Comparison of ENCODE assay signal across 8 mouse cellular contexts in the genomic region with DNA sequence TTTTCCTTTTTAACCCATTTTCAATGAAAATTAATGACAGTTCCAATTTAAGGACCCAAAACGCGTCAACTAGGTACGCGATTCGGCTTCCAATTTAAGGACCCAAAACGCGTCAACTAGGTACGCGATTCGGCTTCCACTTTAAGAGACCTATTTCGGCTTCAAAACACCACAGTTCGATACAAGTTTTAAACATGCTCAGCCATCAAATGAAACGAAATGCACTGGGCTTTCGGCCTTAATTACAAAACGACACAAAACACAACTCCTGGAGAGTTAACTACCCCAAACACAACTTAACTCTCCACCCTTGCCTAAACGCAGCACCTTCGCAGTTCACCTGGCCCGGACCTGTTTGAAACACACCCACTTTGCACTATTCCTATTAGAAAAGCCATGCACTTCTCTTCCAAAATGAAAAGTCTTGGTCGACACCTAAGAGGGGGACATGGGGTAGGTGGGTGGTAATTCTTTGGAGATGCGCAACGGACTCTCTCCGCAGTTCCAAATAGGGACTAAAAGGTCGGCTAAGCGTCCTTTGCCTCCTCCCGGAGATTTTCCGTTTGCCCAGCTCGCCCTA. TPM values are rescaled to one million over a fixed set of nuclear protein-coding genes. Genes with fewer than 3 reads are reported as not detected.
DNase-seq lines count a peak whose midpoint lies in the region; ATAC-seq and TF ChIP-seq lines count a peak whose summit lies in the region.

No protein-coding gene starts in this region.

- TF ChIP-seq EP300 in ES-Bruce4 (IDR thresholded peaks at IDR 0.05; ENCODE audit: insufficient read depth, low read depth, low read length), result no peak

- peaks cover 4% of the 10 kb centered on the region for H3K36me3 ChIP-seq in heart, embryonic 15.5 days
- peaks cover 9% of the 10 kb centered on the region for H3K36me3 ChIP-seq in ES-Bruce4 (ENCODE audit: control insufficient read depth, insufficient read depth, low read length, poor library complexity, severe bottlenecking)
- peaks cover 7% of the 10 kb centered on the region for H3K36me3 ChIP-seq in forebrain, embryonic 14.5 days (ENCODE audit: control insufficient read depth, insufficient read depth, low read length)
- H3K36me3 ChIP-seq in liver, embryonic 15.5 days (replicated peaks), result peaks cover 7% of the 10 kb centered on the region

- H3K27me3 ChIP-seq in heart, embryonic 15.5 days, result no peaks in the 10 kb centered on the region
- H3K27me3 ChIP-seq in ES-Bruce4 (ENCODE audit: control insufficient read depth, insufficient read depth, low read length, poor library complexity, severe bottlenecking), result no peaks in the 10 kb centered on the region
- H3K27me3 ChIP-seq in forebrain, embryonic 14.5 days (replicated peaks; ENCODE audit: control insufficient read depth, insufficient read depth, low read length), result no peaks in the 10 kb centered on the region
- H3K27me3 ChIP-seq in liver, embryonic 15.5 days, result no peaks in the 10 kb centered on the region

- no peak for DNase-seq in heart, postnatal 10 days
- peak; percentile 35 for DNase-seq in forebrain, embryonic 14.5 days (ENCODE audit: low spot score)
- DNase-seq in yolk sac, embryonic 10.5 days (ENCODE audit: low spot score), result no peak
- no peak for DNase-seq in urinary bladder, adult 18-20 months (ENCODE audit: low spot score in 2 of 2)
- DNase-seq in adrenal gland, adult 2 months, result no peak

- H3K4me1 ChIP-seq in heart, embryonic 15.5 days (replicated peaks), result peaks cover 26% of the 10 kb centered on the region
- peaks cover 2% of the 10 kb centered on the region for H3K4me1 ChIP-seq in ES-Bruce4 (ENCODE audit: control insufficient read depth, insufficient read depth, low read length)
- H3K4me1 ChIP-seq in forebrain, embryonic 14.5 days (ENCODE audit: control insufficient read depth, insufficient read depth, low read length), result peaks cover 48% of the 10 kb centered on the region
- peaks cover 40% of the 10 kb centered on the region for H3K4me1 ChIP-seq in liver, embryonic 15.5 days (replicated peaks)

- peak overlapping the region; percentile 100 for H3K27ac ChIP-seq in heart, embryonic 15.5 days
- H3K27ac ChIP-seq in ES-Bruce4 (ENCODE audit: insufficient read depth, low read length), result no peak overlapping the region
- peak overlapping the region; percentile 100 for H3K27ac ChIP-seq in forebrain, embryonic 14.5 days (ENCODE audit: low read depth, low read length)
- H3K27ac ChIP-seq in liver, embryonic 15.5 days (replicated peaks), result peak overlapping the region; percentile 97

- WGBS in heart, embryonic 15.5 days, result under 1% methylated on average over 27 of the region's 27 CpGs
- under 1% methylated on average over 27 of the region's 27 CpGs for WGBS in forebrain, embryonic 14.5 days
- WGBS in liver, embryonic 15.5 days (ENCODE audit: insufficient replicate concordance), result under 1% methylated on average over 27 of the region's 27 CpGs

- ATAC-seq in heart, embryonic 15.5 days (replicated peaks; ENCODE audit: insufficient number of reproducible peaks, insufficient read depth, low FRiP score, low read depth), result no peak
- no peak for ATAC-seq in forebrain, embryonic 14.5 days
- no peak for ATAC-seq in liver, embryonic 15.5 days (ENCODE audit: insufficient read depth)

- H3K4me3 ChIP-seq in heart, embryonic 15.5 days, result peak overlapping the region; percentile 89
- peak overlapping the region; percentile 83 for H3K4me3 ChIP-seq in ES-Bruce4 (ENCODE audit: low read depth, low read length)
- peak overlapping the region; percentile 95 for H3K4me3 ChIP-seq in forebrain, embryonic 14.5 days (ENCODE audit: low read depth, low read length)
- H3K4me3 ChIP-seq in liver, embryonic 15.5 days (replicated peaks), result peak overlapping the region; percentile 97

- H3K9me3 ChIP-seq in heart, embryonic 15.5 days (replicated peaks), result no peaks in the 10 kb centered on the region
- no peaks in the 10 kb centered on the region for H3K9me3 ChIP-seq in ES-Bruce4 (replicated peaks; ENCODE audit: control insufficient read depth, insufficient read depth, low read length, poor library complexity, severe bottlenecking)
- no peaks in the 10 kb centered on the region for H3K9me3 ChIP-seq in forebrain, embryonic 14.5 days (replicated peaks; ENCODE audit: control insufficient read depth, low read length)
- no peaks in the 10 kb centered on the region for H3K9me3 ChIP-seq in liver, embryonic 15.5 days (replicated peaks)

- TF ChIP-seq POLR2A in ES-Bruce4 (IDR thresholded peaks at IDR 0.05; ENCODE audit: insufficient read depth, low read length), result no peak

- H3K4me2 ChIP-seq in heart, embryonic 15.5 days, result peak overlapping the region; percentile 78
- H3K4me2 ChIP-seq in forebrain, embryonic 14.5 days (ENCODE audit: low read length), result peak overlapping the region; percentile 86
- peak overlapping the region; percentile 93 for H3K4me2 ChIP-seq in liver, embryonic 15.5 days

- intact Hi-C loops in heart, postnatal 10 days (cut with DNase I), result loop anchor here (10.0 kb wide), 1 partner anchor 222 kb away; a partner anchor contains a TSS

- peak overlapping the region; percentile 95 for H3K9ac ChIP-seq in heart, embryonic 15.5 days
- H3K9ac ChIP-seq in ES-Bruce4 (ENCODE audit: low read depth, poor library complexity, severe bottlenecking), result peak overlapping the region; percentile 99
- H3K9ac ChIP-seq in forebrain, embryonic 14.5 days (ENCODE audit: low read length), result peak overlapping the region; percentile 100
- H3K9ac ChIP-seq in liver, embryonic 15.5 days, result peak overlapping the region; percentile 97

- TF ChIP-seq CTCF in ES-Bruce4 (IDR thresholded peaks at IDR 0.05; ENCODE audit: low read depth, low read length), result no peak

RNA-seq across cellular contexts. Expression of a gene that starts 1.4 kb away (rescaled TPM):
- 58.1 and 64.8 TPM in 2 replicates for polyA plus RNA-seq in heart, embryonic 15.5 days (2015; fragmentation: Nextera tagmentation; extraction: Ambion mirVana)
- 10 to 100 TPM; 31.1 to 32.6 TPM for total RNA-seq in heart, postnatal 10 days (2021)
- polyA plus RNA-seq in ES-Bruce4 (2011; ENCODE audit: insufficient read depth, insufficient read length, low read depth, missing spikeins), result 121 and 135 TPM in 2 replicates
- polyA plus RNA-seq in forebrain, embryonic 14.5 days (2014; fragmentation: Nextera tagmentation; extraction: Ambion mirVana), result 81.2 and 90.8 TPM in 2 replicates
- 21.0 and 21.7 TPM in 2 replicates for polyA plus RNA-seq in liver, embryonic 15.5 days (2015; fragmentation: Nextera tagmentation; extraction: Ambion mirVana)
- total RNA-seq in adrenal gland, adult 2 months (2021), result 10 to 100 TPM; 40.3 to 42.4 TPM
- polyA plus RNA-seq in adrenal gland, adult 2 months (2012; rRNA removed), result 2.4 and 3.7 TPM in 2 replicates

RNA-seq across cellular contexts. Expression of a gene that starts 1.5 kb away (rescaled TPM):
- 0.42 and 0.87 TPM in 2 replicates for polyA plus RNA-seq in heart, embryonic 15.5 days (2015; fragmentation: Nextera tagmentation; extraction: Ambion mirVana)
- 1 to 10 TPM; 2.7 to 2.9 TPM for total RNA-seq in heart, postnatal 10 days (2021)
- polyA plus RNA-seq in ES-Bruce4 (2011; ENCODE audit: insufficient read depth, insufficient read length, low read depth, missing spikeins), result 0.79 and 1.3 TPM in 2 replicates
- polyA plus RNA-seq in forebrain, embryonic 14.5 days (2014; fragmentation: Nextera tagmentation; extraction: Ambion mirVana), result 0.85 and 1.1 TPM in 2 replicates
- polyA plus RNA-seq in liver, embryonic 15.5 days (2015; fragmentation: Nextera tagmentation; extraction: Ambion mirVana), result 3.4 and 4.4 TPM in 2 replicates
- total RNA-seq in adrenal gland, adult 2 months (2021), result 1 to 10 TPM; 3.1 to 3.9 TPM
- 0.87 and 1.4 TPM in 2 replicates for polyA plus RNA-seq in adrenal gland, adult 2 months (2012; rRNA removed)

RNA-seq across cellular contexts. Expression of a gene that starts 37.3 kb away (rescaled TPM):
- polyA plus RNA-seq in heart, embryonic 15.5 days (2015; fragmentation: Nextera tagmentation; extraction: Ambion mirVana), result 0.64 and 0.67 TPM in 2 replicates
- total RNA-seq in heart, postnatal 10 days (2021), result under 1 TPM; 0.60 to 0.92 TPM
- not detected in 2 replicates for polyA plus RNA-seq in ES-Bruce4 (2011; ENCODE audit: insufficient read depth, insufficient read length, low read depth, missing spikeins)
- 0.36 and 0.37 TPM in 2 replicates for polyA plus RNA-seq in forebrain, embryonic 14.5 days (2014; fragmentation: Nextera tagmentation; extraction: Ambion mirVana)
- polyA plus RNA-seq in liver, embryonic 15.5 days (2015; fragmentation: Nextera tagmentation; extraction: Ambion mirVana), result 17.9 and 27.8 TPM in 2 replicates
- total RNA-seq in adrenal gland, adult 2 months (2021), result 1 to 10 TPM; 2.0 to 3.0 TPM
- 0.40 and 0.90 TPM in 2 replicates for polyA plus RNA-seq in adrenal gland, adult 2 months (2012; rRNA removed)

RNA-seq across cellular contexts. Expression of a gene that starts 42.6 kb away (rescaled TPM):
- 15.0 and 17.4 TPM in 2 replicates for polyA plus RNA-seq in heart, embryonic 15.5 days (2015; fragmentation: Nextera tagmentation; extraction: Ambion mirVana)
- total RNA-seq in heart, postnatal 10 days (2021), result 10 to 100 TPM; 17.3 to 19.0 TPM
- 30.7 and 32.0 TPM in 2 replicates for polyA plus RNA-seq in ES-Bruce4 (2011; ENCODE audit: insufficient read depth, insufficient read length, low read depth, missing spikeins)
- 38.6 and 47.9 TPM in 2 replicates for polyA plus RNA-seq in forebrain, embryonic 14.5 days (2014; fragmentation: Nextera tagmentation; extraction: Ambion mirVana)
- 1.8 and 2.2 TPM in 2 replicates for polyA plus RNA-seq in liver, embryonic 15.5 days (2015; fragmentation: Nextera tagmentation; extraction: Ambion mirVana)
- 10 to 100 TPM; 11.2 to 16.3 TPM for total RNA-seq in adrenal gland, adult 2 months (2021)
- polyA plus RNA-seq in adrenal gland, adult 2 months (2012; rRNA removed), result 1.9 and 2.1 TPM in 2 replicates
